In the genomic region with DNA sequence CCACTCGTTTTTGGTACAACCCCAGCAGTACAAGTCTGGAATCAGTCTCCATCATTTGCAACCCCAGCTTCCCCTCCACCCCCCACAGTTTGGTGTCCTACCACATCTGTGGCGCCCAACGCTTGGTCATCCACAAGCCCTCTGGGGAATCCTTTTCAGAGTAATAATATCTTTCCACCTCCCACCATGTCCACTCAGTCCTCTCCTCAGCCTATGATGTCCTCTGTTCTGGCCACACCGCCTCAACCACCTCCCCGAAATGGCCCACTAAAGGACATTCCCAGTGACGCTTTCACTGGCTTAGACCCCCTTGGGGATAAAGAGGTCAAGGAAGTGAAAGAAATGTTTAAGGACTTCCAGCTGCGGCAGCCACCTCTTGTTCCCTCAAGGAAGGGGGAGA, we compare ENCODE assay signal across 18 mouse cellular contexts. TPM values are rescaled to one million over a fixed set of nuclear protein-coding genes. Genes with fewer than 3 reads are reported as not detected.
"Had no signal": no experiment of that assay in that cellular context is flagged by ENCODE, and none has a peak within 500 bp of the region (broad histone marks: within the 10 kb centered on the region; RNA-seq: fewer than 3 reads in every experiment).

No protein-coding gene starts in this region.

- H3K4me3 ChIP-seq: midbrain, embryonic 10.5 days; midbrain, embryonic 12.5 days; myocyte; neural tube, embryonic 13.5 days; neural tube, embryonic 15.5 days; stomach, embryonic 15.5 days had no signal

- H3K4me1 ChIP-seq: midbrain, embryonic 10.5 days; midbrain, embryonic 12.5 days; neural tube, embryonic 13.5 days; neural tube, embryonic 15.5 days had no signal

- DNase-seq: midbrain, embryonic 14.5 days; right cerebral cortex, postnatal 25 days had no signal

RNA-seq across cellular contexts. Expression of gene C9, which starts 9.8 kb away (rescaled TPM):
- total RNA-seq: megakaryocyte, adult 5-6 weeks; megakaryocyte-erythroid progenitor cell, adult 5-6 weeks had no signal
- polyA plus RNA-seq: lung, embryonic 14.5 days; lung, embryonic 16.5 days; midbrain, embryonic 10.5 days; midbrain, embryonic 14.5 days; midbrain, embryonic 16.5 days; myocyte; neural tube, embryonic 11.5 days; neural tube, embryonic 13.5 days; neural tube, embryonic 15.5 days; spleen, adult 2 months; stomach, postnatal 0 days; testis, adult 2 months; thymus, adult 2 months had no signal
